Mouse (Mus musculus): ENCODE data around the gene 1700020N01Rik.

- TF ChIP-seq TAL1 (IDR thresholded peaks at IDR 0.05; ENCODE audit: low read length) (no peak), GATA1 (IDR thresholded peaks at IDR 0.05; ENCODE audit: low read length) (no peak)
These were observed 37.9 kb upstream of the 1700020N01Rik start for GRCm38 (mm10) chr10:21554896-21555580.
